Mouse (Mus musculus) heart, postnatal 0 days (tissue): ENCODE results near the gene Sfswap. TPM values are rescaled to one million over a fixed set of nuclear protein-coding genes. Genes with fewer than 3 reads are reported as not detected.
"Not testable (repeated sequence)": the region's sequence is repeated elsewhere in the genome, so short reads cannot be mapped to it uniquely, and the experiment has no call there.

Source experiments
- ATAC-seq: fragments of 200-750 bp; cut with Nextera tagmentation; 2 replicates; pipeline ENCODE4 v1.8.0; 2017; ENCODE audit warnings: low read depth, moderate number of reproducible peaks, moderate library complexity; ENCODE audit not compliant: insufficient read depth
- DNase-seq: peaks from one replicate; pipeline ENCODE4 v3.0.0-alpha.2; 2016; ENCODE audit warnings: low spot score
- H3K27ac ChIP-seq: fragments of 300-500 bp; sonication (generic); 2 replicates; pipeline ENCODE4 v1.5.1; 2014; ENCODE audit warnings: low read depth, mild to moderate bottlenecking
- H3K27me3 ChIP-seq: fragments of 300-500 bp; sonication (generic); 2 replicates; pipeline ENCODE4 v1.6.1; 2014; ENCODE audit warnings: low read length, mixed read lengths; ENCODE audit not compliant: control insufficient read depth, insufficient read depth
- H3K36me3 ChIP-seq: fragments of 300-500 bp; sonication (generic); replicated peaks from 2 replicates; pipeline ENCODE4 v1.6.1; 2014; ENCODE audit warnings: low read length, mixed read lengths; ENCODE audit not compliant: control insufficient read depth, insufficient read depth
- H3K4me1 ChIP-seq: fragments of 300-500 bp; sonication (generic); 2 replicates; pipeline ENCODE4 v1.6.1; 2014; ENCODE audit warnings: antibody characterized with exemption; ENCODE audit not compliant: control insufficient read depth, insufficient read depth
- H3K4me2 ChIP-seq: fragments of 300-500 bp; sonication (generic); 2 replicates; pipeline ENCODE4 v1.6.1; 2014; ENCODE audit warnings: low read depth, mild to moderate bottlenecking, low read length, moderate library complexity
- H3K4me3 ChIP-seq: fragments of 300-500 bp; sonication (generic); 2 replicates; pipeline ENCODE4 v1.5.1; 2014; ENCODE audit warnings: low read depth, low read length
- H3K9ac ChIP-seq: fragments of 300-500 bp; sonication (generic); replicated peaks from 2 replicates; pipeline ENCODE4 v1.6.1; 2014; ENCODE audit warnings: low read depth, low read length, mixed read lengths
- H3K9me3 ChIP-seq: fragments of 300-500 bp; sonication (generic); replicated peaks from 2 replicates; pipeline ENCODE4 v1.6.1; 2016; ENCODE audit warnings: low read length; ENCODE audit not compliant: control insufficient read depth
- CTCF ChIP-seq: IDR thresholded peaks from 2 replicates; pipeline ENCODE4 v1.5.1; 2016; ENCODE audit warnings: antibody characterized with exemption, control low read depth, low read depth
- EP300 ChIP-seq: IDR thresholded peaks from 2 replicates; pipeline ENCODE4 v1.6.1; 2016; ENCODE audit warnings: antibody characterized with exemption, low read depth
- WGBS: fragments of 180-500 bp; shearing (Covaris S2); extraction: QIAGEN DNeasy Blood & Tissue Kit; methylation state at CpG from one replicate; pipeline ENCODE4 v1.1.7; 2014; 5-methylcytosine and 5-hydroxymethylcytosine counted together
- polyA plus RNA-seq: library from polyadenylated mRNA; unstranded; fragments of >200 nt; fragmentation: Nextera tagmentation; extraction: Ambion mirVana; gene quantifications from 2 replicates; pipeline ENCODE4 v1.2.1, GENCODE M21; 2015
- total RNA-seq: library from RNA; depleted of rRNA; stranded (reverse); fragments of >200 nt; gene quantifications from 2 replicates; pipeline ENCODE4 v1.2.3, GENCODE M21; 2014; ENCODE audit warnings: low replicate concordance

The Sfswap gene
- total and polyA plus RNA-seq, 2 experiments from 2014 or later = 15.7 to 28.2 TPM

DNA sequence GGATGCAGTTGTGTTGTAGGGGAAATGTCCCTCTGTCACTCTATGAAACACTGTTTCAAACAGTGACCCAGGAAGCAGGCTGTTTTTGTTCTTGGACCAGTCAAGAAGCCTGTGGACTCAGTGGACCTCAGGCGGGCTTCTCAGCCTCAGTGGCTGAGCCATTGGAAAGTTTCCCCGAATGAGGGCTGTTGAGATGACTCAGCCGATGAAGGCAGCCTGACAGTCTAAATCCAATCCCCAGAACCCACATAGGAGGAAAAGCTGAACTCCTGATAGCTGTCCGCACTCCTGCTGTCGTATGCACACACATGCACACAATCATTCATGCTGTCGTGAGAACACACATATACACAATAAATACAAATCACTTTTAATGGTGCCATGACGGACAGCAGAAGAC is 42.9 kb upstream of the Sfswap start:
- no peaks in the 10 kb centered on the region for H3K27me3 ChIP-seq
- ATAC-seq (no peak), DNase-seq (no peak)
- H3K4me2 ChIP-seq = no peak overlapping the region
- no peaks in the 10 kb centered on the region for H3K9me3 ChIP-seq
- H3K27ac ChIP-seq = no peak overlapping the region
- no peak overlapping the region for H3K4me3 ChIP-seq
- H3K9ac ChIP-seq = no peak overlapping the region
- no peaks in the 10 kb centered on the region for H3K36me3 ChIP-seq
- WGBS = 62% methylated on average over 7 of the region's 7 CpGs
- TF ChIP-seq EP300 (no peak), CTCF (no peak)
- peaks cover 9% of the 10 kb centered on the region; the same call in 1 of the 2 replicates for H3K4me1 ChIP-seq

DNA sequence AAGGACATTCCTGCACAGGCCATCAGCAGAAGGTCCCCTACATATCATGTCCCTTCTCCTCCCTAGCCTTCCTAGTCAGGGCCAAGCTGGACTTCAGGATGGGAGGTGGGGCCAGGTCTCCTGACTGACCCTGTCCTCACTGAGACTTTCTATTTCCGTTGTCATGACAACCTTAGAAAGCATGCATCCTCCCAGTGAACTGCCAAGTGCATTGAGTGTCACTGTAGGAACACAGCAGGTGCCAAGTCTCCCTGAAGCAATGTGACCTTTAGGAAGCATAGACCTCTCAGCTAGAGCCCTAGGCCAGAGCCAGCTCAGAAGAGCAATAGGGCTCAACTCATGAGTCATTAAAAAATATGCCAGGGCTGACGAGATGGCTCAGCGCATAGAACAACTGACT is 42.5 kb upstream of the Sfswap start:
- 70% methylated on average over 3 of the region's 3 CpGs for WGBS
- H3K4me1 ChIP-seq = peaks cover 9% of the 10 kb centered on the region; the same call in 1 of the 2 replicates
- H3K4me3 ChIP-seq = no peak overlapping the region
- H3K27ac ChIP-seq = no peak overlapping the region
- H3K27me3 ChIP-seq = no peaks in the 10 kb centered on the region
- no peaks in the 10 kb centered on the region for H3K36me3 ChIP-seq
- TF ChIP-seq EP300 (no peak), CTCF (no peak)
- no peaks in the 10 kb centered on the region for H3K9me3 ChIP-seq
- ATAC-seq (no peak), DNase-seq (no peak)
- H3K4me2 ChIP-seq = no peak overlapping the region
- H3K9ac ChIP-seq = no peak overlapping the region

DNA sequence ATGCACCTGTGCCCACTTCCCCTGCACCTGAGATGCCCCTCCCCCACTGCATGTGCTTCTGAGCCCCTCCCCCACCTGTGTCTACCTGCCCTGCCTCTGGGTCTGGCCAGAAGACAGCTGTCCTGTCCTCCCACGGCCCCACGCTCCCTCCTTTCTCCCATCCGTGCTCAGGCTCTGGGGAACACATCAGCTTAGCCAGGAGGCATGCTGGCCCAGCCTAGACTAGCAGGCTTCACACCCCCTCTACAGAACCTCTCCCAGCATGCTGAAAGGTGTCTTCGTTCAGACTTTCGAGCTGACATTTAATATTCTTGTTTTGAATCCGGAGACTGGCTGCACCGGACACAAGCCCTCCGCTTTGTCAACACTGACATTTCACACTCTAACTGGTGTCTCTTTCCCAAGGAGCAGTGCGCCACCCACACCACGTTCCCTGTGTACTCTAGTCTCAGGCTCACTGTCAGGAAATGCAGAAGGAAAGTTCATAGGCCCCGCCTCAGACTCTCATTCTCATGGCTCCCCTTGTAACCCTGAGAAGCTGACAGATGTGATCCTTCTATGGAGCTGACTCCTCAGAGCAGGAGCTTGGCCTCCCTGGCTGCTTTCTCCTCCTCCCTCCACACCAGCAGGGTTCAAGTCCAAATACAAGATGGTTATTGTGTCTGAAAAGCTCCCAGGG is 40.1 kb upstream of the Sfswap start:
- Histone ChIP-seq H3K36me3 (no peaks in the 10 kb centered on the region), H3K9ac (no peak overlapping the region), H3K4me2 (no peak overlapping the region), H3K4me1 (no peaks in the 10 kb centered on the region), H3K27ac (no peak overlapping the region), H3K9me3 (no peaks in the 10 kb centered on the region), H3K27me3 (no peaks in the 10 kb centered on the region), H3K4me3 (no peak overlapping the region)
- ATAC-seq (peak; percentile 33; the same call in 1 of the 2 replicates), DNase-seq (no peak)
- 52% methylated on average over 11 of the region's 11 CpGs for WGBS
- TF ChIP-seq EP300 (no peak), CTCF (no peak)

DNA sequence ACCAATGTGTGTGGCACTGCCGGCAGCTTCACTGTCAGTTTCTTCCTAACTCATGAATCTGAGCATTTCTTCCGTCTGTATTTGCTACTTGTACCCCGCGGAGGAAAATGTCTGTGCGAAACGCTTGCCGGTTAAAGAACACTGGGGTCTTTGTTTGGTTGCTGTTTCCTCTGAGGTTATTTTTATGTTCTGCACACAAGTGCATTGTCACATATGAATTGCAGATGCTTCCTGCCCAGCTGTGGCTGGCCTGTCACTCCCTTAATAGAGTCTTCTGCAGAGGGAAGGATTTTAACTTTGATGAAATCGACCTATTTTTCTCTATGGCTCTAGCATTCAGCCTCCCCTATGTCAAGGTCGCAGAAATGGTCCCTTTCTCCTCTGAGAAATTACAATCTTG is 37.4 kb upstream of the Sfswap start:
- peak; percentile 12 for DNase-seq
- H3K36me3 ChIP-seq, H3K4me2 ChIP-seq, H3K4me1 ChIP-seq, H3K9me3 ChIP-seq, ATAC-seq, H3K4me3 ChIP-seq, H3K27me3 ChIP-seq, H3K9ac ChIP-seq: not testable (repeated sequence)
- 46% methylated on average over 9 of the region's 9 CpGs for whole genome bisulfite sequencing
- H3K27ac ChIP-seq = peak overlapping the region; percentile 81

DNA sequence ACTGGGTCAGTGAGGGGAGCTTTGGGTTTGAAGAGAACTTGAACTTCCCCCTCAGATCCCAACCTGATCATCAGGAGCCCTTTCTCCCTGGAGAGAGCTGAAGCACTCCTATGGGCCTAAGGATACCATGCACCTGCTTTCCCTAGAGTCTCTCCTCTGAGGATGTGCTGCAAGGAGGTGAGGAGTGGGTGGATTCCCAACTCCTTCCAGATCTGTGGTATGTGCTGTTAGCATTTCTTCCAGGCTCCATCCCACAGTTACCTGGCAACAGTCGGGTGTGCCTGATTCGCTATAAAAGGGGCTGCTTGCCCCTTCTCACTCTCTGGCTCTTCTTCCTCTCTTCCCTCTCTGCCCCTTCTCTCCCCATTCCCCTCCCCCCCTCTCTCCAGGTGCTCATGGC is 35.2 kb upstream of the Sfswap start:
- Histone ChIP-seq H3K27me3 (no peaks in the 10 kb centered on the region), H3K4me2 (no peak overlapping the region), H3K27ac (no peak overlapping the region), H3K36me3 (no peaks in the 10 kb centered on the region), H3K4me3 (no peak overlapping the region), H3K9me3 (no peaks in the 10 kb centered on the region), H3K9ac (no peak overlapping the region), H3K4me1 (no peaks in the 10 kb centered on the region)
- DNase-seq (no peak), ATAC-seq (no peak)
- 83% methylated on average over 2 of the region's 2 CpGs for WGBS
- TF ChIP-seq CTCF (no peak), EP300 (no peak)

DNA sequence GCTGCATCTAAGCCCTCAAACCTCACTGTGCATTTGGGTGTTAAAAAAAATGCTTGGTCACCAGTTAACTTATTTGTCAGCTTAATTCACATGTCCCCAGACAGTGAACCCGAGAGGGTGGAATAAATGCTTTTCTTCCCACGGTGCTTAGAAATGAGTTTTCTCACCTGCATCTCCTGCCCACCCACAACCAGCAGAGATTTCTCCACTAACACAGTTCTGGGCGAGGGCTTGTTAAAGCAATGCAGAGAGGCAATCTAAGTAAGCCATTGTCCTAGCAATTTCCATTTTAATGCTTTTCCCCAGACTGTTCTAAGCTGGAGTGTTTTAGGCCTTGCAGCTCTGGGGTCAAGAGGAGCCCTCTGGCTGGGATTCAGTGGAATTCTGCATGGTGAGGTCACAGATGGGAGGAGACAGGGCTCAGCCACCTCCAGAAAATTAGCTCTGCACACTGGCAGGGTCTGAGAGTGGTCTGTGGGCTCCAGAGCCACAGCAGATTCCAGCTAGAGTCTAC is 25.4 kb upstream of the Sfswap start:
- 70% methylated on average over 3 of the region's 3 CpGs for WGBS
- Histone ChIP-seq H3K4me1 (no peaks in the 10 kb centered on the region), H3K9me3 (no peaks in the 10 kb centered on the region), H3K4me2 (no peak overlapping the region), H3K4me3 (no peak overlapping the region), H3K36me3 (no peaks in the 10 kb centered on the region), H3K27me3 (no peaks in the 10 kb centered on the region), H3K27ac (no peak overlapping the region), H3K9ac (no peak overlapping the region)
- DNase-seq (no peak), ATAC-seq (no peak)
- TF ChIP-seq EP300 (no peak), CTCF (no peak)
